Mouse (Mus musculus) CD4-positive helper T cell, adult 2 months (primary cell): Measurements from ENCODE around the gene Exosc2.
A peak's percentile ranks its signal among the peaks of the same experiment; 100 is the strongest.

Experiments used
- DNase-seq: peaks from one replicate; pipeline ENCODE4 v3.0.0-alpha.2; 2012; ENCODE audit warnings: low read depth, missing footprints, low spot score

Exosc2 gene

GRCm38 (mm10) chr2:31670551-31671035, at the start of gene Exosc2:
Exosc2 (plus strand) TSS chr2:31670715.
- DNase-seq: peak; percentile 96

DNA sequence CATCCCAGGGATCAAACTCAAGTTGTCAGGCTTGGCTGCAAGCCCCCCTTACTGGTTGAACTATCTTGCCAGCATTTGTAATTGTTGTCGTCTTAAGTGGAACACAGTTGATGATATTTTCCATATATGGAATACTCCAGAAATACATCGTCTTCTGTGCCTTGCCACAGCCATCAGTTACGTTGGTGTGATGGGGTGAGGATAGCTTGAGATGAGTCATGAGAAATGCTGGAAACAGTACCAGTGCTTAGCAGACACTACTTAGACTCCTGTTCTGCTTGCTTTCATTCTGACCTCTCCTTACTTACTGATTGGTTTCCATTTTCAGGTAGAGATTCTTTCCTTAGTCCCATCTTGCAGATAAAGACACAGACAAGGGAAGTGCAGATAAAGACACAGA, 37.0 kb upstream of the Exosc2 start:
- no peak for DNase-seq

GRCm38 (mm10) chr2:31635281-31636137, 35.0 kb upstream of the Exosc2 start:
- no peak for DNase-seq

DNA sequence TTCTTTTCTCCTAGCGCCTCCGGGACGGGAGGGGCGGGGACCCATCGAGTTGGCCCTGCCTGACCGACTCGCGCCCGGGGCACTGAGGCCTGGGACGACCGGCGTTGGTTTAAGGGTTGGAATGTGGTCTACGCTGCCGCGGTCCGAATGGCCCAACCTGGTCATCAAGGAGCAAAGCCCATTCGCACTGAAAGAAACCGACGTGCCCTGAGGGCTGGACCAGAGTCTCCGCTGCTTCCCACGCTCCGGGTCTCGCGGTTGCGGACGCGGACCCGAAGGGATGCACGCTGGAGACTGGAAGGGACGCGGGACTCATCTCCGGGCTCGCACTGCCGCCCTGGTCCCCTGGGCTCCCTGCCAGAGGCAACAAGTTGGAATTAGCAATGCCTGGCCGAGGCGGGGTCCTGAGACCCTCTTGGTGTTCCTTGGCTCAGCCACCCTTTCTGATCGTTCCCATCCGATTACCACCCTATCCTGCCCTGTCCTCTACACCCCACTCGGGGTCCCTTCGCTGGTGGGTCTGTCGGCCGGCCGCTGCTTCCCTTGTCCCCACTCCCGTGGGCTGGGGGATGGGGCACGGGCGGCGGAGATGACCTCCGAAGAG, 34.3 kb upstream of the Exosc2 start:
- DNase-seq: no peak

DNA sequence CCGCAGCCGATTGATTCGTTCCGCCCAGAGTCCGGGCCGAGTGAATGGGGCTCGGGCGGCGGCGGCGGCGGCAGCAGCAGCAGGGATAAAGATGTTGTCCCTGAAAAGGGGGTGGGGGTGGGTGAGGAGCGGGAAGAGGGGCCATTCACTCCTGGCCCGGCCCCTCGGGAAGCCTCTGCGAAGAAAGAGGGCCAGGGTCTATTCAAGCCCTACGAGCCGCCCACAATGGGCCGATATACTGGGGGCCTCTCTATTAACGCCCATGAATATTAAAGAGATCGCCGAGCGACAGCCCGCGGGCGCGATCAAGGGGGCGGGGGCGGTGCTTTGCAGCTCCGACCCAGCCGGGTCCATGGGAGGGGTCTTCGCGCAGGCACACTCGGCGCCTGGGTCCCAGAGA, 33.8 kb upstream of the Exosc2 start:
- DNase-seq: no peak

GRCm38 (mm10) chr2:31637311-31637710, 33.2 kb upstream of the Exosc2 start:
- DNase-seq: no peak

- no peak for DNase-seq
These were observed 32.7 kb upstream of the Exosc2 start for GRCm38 (mm10) chr2:31637807-31638206.

GRCm38 (mm10) chr2:31638581-31639465, 31.7 kb upstream of the Exosc2 start:
- DNase-seq: no peak

- no peak for DNase-seq
These were observed 31.1 kb upstream of the Exosc2 start for GRCm38 (mm10) chr2:31639466-31639760.

DNA sequence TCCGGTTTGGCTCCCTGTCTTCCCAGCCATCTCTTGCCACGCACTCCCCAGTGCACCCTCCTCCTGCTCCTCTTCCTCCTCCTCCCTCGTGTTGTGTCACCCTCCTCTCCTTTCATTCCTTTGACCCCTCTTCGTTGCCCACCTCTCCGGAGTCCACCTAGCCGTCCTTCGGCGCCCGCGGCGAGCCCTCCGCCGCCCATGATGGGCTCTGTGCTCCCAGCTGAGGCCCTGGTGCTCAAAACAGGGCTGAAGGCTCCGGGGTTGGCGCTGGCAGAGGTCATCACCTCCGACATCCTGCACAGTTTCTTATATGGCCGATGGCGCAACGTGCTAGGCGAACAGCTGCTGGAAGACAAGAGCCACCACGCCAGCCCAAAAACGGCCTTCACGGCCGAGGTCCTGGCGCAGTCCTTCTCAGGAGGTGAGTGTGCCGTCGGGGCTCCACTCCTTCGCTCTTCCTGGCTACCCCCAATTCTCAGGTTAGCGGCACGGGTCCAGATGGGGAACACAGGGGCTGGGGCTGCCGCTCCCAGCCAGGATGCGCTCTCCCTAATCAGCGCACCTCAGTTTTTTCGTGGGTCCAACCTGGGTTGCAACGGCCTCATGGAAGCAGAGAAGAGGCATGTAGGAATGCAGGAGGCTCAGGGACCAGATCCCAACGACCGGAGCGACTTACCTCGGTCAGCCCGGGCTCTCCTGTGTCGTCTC, 30.5 kb upstream of the Exosc2 start, which contains the start of gene Prdm12:
Prdm12 (plus strand) TSS at position 137 of the 708 bp plus-strand sequence.
- DNase-seq: no peak

DNA sequence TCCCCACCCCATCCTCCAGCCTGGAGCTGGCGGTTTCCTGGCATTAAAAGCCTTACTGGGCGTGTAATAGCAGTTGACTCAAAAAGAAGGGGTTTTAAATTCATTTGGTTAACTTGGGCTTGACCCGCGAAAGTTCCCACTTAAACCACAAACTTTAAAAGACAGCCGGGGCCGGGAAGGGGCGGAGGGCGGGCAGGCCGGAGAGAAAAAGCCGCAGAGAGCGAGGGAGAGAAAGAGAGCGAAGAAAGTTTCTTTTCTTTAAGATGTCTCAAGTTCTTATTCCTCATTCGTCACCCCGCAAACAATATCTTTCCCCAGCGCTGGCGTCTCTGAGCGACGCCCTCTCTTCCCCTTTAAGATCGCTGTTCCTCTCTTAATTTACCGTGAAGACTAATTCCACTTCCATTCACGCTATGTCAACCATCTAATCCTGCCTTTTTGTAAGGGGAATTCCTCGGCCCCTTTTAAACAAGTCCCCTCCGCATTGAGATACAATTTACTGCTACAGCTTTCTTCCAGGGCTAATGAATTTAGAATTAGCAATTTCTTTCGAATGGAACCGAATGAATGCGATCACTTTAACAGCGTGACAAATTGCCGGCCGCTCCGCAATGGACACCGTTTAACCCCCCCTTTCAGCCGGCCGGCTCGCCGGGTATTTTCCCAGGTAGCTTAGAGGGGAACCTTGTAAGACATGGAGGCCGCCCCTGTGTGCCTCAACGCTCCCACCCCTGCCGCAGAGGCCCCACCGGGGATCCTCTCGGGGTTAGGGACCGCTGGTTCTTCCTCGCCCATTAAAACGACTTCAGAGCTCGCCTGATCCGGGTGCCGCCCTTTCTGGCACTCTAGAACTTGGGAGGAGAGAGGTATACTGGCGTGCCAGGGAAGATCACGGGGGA, 29.7 kb upstream of the Exosc2 start:
- DNase-seq: no peak

DNA sequence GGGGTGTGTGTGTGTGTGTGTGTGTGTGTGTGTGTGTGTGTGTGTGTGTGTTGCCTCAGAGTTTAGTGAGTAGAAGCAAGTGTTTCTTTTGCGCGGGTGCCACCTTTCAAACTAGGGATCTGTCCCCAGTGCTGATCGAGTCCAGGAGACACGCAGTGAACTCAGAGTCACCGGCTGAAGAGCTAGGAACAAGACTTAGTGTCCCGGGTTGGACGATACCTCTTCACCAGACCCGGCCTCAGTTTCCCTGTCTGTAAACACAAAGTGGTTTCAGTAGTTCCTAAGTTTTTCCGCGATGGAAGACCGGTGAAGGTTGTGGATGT, 29.0 kb upstream of the Exosc2 start:
- DNase-seq: no peak

DNA sequence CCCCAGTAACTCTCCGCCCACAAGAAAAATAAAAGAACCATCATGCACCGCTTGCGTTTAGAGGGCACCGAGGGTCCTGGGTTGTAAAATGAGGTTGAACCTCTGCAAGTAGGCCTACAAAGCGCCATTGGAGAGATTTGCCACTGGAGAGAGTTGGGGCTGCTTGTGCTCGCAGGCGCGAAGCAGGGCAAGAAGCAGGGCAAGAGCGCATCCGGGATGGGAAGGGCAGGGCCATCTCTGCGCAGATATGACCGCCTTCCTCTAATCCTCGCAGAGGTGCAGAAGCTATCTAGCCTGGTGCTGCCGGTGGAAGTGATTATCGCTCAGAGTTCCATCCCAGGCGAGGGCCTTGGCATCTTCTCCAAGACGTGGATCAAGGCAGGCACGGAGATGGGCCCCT, 28.6 kb upstream of the Exosc2 start:
- no peak for DNase-seq

DNA sequence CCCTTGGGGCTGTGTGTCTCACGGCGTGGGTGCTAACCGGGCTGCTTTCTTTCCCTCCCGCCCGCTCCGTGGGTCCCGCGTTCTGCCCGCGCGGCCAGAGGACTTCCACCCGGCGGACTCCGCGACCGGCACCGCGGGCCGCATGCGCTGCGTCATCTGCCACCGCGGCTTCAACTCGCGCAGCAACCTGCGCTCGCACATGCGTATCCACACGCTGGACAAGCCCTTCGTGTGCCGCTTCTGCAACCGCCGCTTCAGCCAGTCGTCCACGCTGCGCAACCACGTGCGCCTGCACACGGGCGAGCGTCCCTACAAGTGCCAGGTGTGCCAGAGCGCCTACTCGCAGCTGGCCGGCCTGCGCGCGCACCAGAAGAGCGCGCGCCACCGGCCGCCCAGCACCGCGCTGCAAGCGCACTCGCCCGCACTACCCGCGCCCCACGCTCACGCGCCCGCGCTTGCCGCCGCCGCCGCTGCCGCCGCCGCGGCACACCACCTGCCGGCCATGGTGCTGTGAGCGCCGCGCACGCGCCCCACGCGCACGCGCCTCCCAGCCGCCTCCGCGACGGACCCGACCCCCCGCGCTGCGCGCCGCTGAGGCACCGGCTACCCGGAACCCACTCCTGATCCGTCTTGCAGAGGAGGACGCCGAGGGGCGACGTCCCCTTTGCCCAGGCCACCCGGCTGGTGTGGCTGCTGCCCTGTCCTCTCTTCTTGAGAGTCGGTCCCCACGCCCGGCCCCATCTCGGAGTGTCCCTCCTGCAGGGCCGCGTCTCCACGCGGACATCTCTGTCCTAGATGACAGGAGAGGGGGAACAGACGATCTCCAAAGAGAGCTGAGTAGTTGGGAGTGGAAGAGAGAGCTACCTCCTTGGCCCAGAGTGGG, 16.3 kb upstream of the Exosc2 start:
- DNase-seq: peak; percentile 30

DNA sequence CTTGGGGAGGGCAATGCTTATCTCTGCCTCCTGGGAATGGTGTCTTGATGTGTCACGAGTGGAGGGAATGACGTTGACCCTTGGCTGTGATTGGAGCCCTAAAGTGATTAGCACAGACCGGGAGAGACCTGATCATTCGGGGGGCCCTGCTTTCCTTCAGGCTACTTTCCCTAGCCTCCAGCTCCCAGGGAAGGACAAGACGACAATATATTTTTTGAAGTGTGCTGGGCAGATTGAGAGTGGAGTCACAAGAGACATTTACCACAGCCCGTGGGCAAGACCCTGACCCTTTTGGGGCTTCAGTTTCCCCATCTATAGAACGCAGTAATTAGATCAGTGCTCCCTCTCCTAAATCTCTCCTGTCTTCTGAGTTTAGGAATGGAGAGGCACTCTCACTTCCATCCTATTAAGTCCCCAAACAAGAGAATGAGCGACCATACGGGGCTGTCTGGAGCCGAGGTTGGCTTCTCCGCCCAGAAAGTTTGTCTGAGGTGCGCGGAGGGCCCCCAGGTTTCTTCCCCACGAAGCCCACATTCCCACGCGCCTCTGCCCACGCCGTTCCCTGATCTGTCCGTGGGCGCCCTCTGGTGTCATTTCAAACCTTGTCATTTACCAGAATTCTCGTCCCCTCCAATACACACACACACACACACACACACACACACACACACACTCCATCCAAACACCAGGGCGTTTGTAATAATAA, 15.5 kb upstream of the Exosc2 start:
- no peak for DNase-seq

DNA sequence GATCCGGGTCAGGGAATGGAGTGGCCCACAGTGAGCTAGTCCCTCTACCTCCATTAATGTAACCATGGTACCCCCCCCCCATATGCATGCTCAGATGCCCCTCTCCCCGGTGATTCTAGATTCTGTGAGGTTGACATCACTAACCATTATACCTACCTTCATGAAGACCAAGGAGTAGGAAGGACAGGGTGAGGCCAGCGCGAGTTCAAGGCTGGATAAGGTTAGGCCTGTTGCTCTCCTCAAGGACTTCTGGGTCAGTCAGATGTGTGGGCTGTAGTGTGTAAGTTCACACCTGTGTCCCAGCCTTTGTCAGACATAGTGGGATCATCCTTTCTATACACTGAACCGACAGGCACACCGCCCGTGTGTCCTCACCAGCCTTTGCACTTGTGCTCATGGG, 14.1 kb upstream of the Exosc2 start:
- no peak for DNase-seq

- no peak for DNase-seq
These were observed 7.3 kb upstream of the Exosc2 start for GRCm38 (mm10) chr2:31662939-31663803.

- no peak for DNase-seq
These were observed 6.7 kb upstream of the Exosc2 start for GRCm38 (mm10) chr2:31663804-31664180.
